Mouse (Mus musculus) ES-E14 (cell line): ENCODE measurements around the gene Olfr315. TPM values are rescaled to one million over a fixed set of nuclear protein-coding genes. Genes with fewer than 3 reads are reported as not detected.
"Not testable (repeated sequence)": the region's sequence is repeated elsewhere in the genome, so short reads cannot be mapped to it uniquely, and the experiment has no call there.

Experiments used
- DNase-seq: peaks from one replicate; pipeline ENCODE4 v3.0.0-alpha.2; 2013; ENCODE audit warnings: low read depth, low spot score
- H3K27ac ChIP-seq: 2 replicates; pipeline ENCODE4 v1.5.1; 2012; ENCODE audit warnings: low read depth, mild to moderate bottlenecking, low read length, moderate library complexity, mixed read lengths; ENCODE audit not compliant: poor library complexity, insufficient read depth, severe bottlenecking
- H3K36me3 ChIP-seq: 2 replicates; pipeline ENCODE4 v1.6.1; 2012; ENCODE audit warnings: mild to moderate bottlenecking, low read length, moderate library complexity, mixed read lengths; ENCODE audit not compliant: control insufficient read depth, poor library complexity, insufficient read depth, severe bottlenecking
- H3K4me1 ChIP-seq, 2 experiments: fragments of 150-350 bp in 1 of 2; sonication (generic) in 1 of 2; 2 replicates each; pipeline ENCODE4 v1.6.1; 2012; ENCODE audit warnings: low read length in 2 of 2, mild to moderate bottlenecking in 1 of 2, mixed read lengths in 1 of 2; ENCODE audit not compliant: control insufficient read depth in 2 of 2, insufficient read depth in 2 of 2, poor library complexity in 1 of 2
- H3K4me3 ChIP-seq, 2 experiments: fragments of 150-350 bp in 1 of 2; sonication (generic) in 1 of 2; 2 replicates each; pipeline ENCODE4 v1.5.1; 2012; ENCODE audit warnings: low read length in 2 of 2, low read depth in 1 of 2, mild to moderate bottlenecking in 1 of 2, mixed read lengths in 1 of 2; ENCODE audit not compliant: insufficient read depth in 1 of 2, poor library complexity in 1 of 2, severe bottlenecking in 1 of 2
- H3K9ac ChIP-seq: 2 replicates; pipeline ENCODE4 v1.6.1; 2012; ENCODE audit warnings: low read depth, mild to moderate bottlenecking, low read length, mixed read lengths; ENCODE audit not compliant: poor library complexity, insufficient read depth, severe bottlenecking
- H3K9me3 ChIP-seq: fragments of 150-350 bp; sonication (generic); 2 replicates; pipeline ENCODE4 v1.6.1; 2012; ENCODE audit warnings: low read depth, mild to moderate bottlenecking, low read length; ENCODE audit not compliant: control insufficient read depth, insufficient read depth
- CHD2 ChIP-seq: IDR thresholded peaks from 2 replicates; pipeline ENCODE4 v1.6.1; 2014; ENCODE audit warnings: mild to moderate bottlenecking, low read depth, low read length, inconsistent platforms
- HCFC1 ChIP-seq: IDR thresholded peaks from 2 replicates; pipeline ENCODE4 v1.6.1; 2012; ENCODE audit warnings: low read length, inconsistent platforms, borderline replicate concordance; ENCODE audit not compliant: insufficient read depth
- MAFK ChIP-seq: IDR thresholded peaks from 2 replicates; pipeline ENCODE4 v1.6.1; 2014; ENCODE audit warnings: mild to moderate bottlenecking, low read depth, low read length, inconsistent platforms; ENCODE audit not compliant: insufficient read depth
- ZC3H11A ChIP-seq: IDR thresholded peaks from 2 replicates; pipeline ENCODE4 v1.6.1; 2012; ENCODE audit warnings: low read depth, mild to moderate bottlenecking, inconsistent platforms, low read length, borderline replicate concordance
- ZNF384 ChIP-seq: IDR thresholded peaks from 2 replicates; pipeline ENCODE4 v1.6.1; 2012; ENCODE audit warnings: low read depth, low read length, inconsistent platforms
- in situ Hi-C, 2 experiments: fragments of 600-800 bp; cut with MboI; formaldehyde crosslinking; loops; one replicate each; pipeline ENCODE4 v1.15.1; 2025; ENCODE audit warnings: low sequenced_read_pairs in 2 of 2, inconsistent platforms in 1 of 2; ENCODE audit not compliant: unreplicated experiment in 2 of 2
- total RNA-seq: library from RNA; depleted of rRNA; stranded (reverse); fragments of 300-350 nt; gene quantifications from 2 replicates; pipeline ENCODE4 v1.2.3, GENCODE M21; 2012

Gene Olfr315
- total RNA-seq, 1 experiment: not detected

GRCm38 (mm10) chr11:58803871-58804270, 30.9 kb downstream of the Olfr315 start:
- Histone ChIP-seq H3K27ac (no peak overlapping the region), H3K9me3 (no peaks in the 10 kb centered on the region), H3K4me3 (no peak overlapping the region), H3K36me3 (no peaks in the 10 kb centered on the region), H3K9ac (no peak overlapping the region), H3K4me1 (peaks cover 0 to 5% of the 10 kb centered on the region in 2 experiments; a peak in 1 of 4 replicates)
- in situ Hi-C loops: no loop called here
- DNase-seq: no peak
- TF ChIP-seq CHD2: no peak

GRCm38 (mm10) chr11:58804393-58804792, 31.4 kb downstream of the Olfr315 start:
- TF ChIP-seq ZC3H11A: no peak
- no peaks in the 10 kb centered on the region for H3K9me3 ChIP-seq
- H3K4me1 ChIP-seq: peaks cover 0 to 5% of the 10 kb centered on the region in 2 experiments; a peak in 1 of 4 replicates
- H3K9ac ChIP-seq: no peak overlapping the region
- no peak overlapping the region for H3K27ac ChIP-seq
- H3K36me3 ChIP-seq: no peaks in the 10 kb centered on the region
- no peak for DNase-seq
- no peak overlapping the region for H3K4me3 ChIP-seq
- in situ Hi-C loops: no loop called here

- Histone ChIP-seq H3K4me3 (no peak overlapping the region), H3K36me3 (no peaks in the 10 kb centered on the region), H3K4me1 (no peaks in the 10 kb centered on the region), H3K27ac (no peak overlapping the region), H3K9ac (no peak overlapping the region), H3K9me3 (no peaks in the 10 kb centered on the region)
- peak; percentile 21 for DNase-seq
- in situ Hi-C loops: no loop called here
- peak; percentile 60 for TF ChIP-seq ZC3H11A
- TF ChIP-seq ZNF384: no peak
- no peak for TF ChIP-seq MAFK
- no peak for TF ChIP-seq HCFC1
- TF ChIP-seq CHD2: no peak
These were observed 39.0 kb downstream of the Olfr315 start for GRCm38 (mm10) chr11:58812001-58812400.

- H3K4me3 ChIP-seq, H3K27ac ChIP-seq, H3K36me3 ChIP-seq, DNase-seq, H3K4me1 ChIP-seq, H3K9ac ChIP-seq, H3K9me3 ChIP-seq, in situ Hi-C loops: not testable (repeated sequence)
These were observed 41.7 kb downstream of the Olfr315 start, which contains the start of gene Olfr313 for GRCm38 (mm10) chr11:58814700-58815099. Gene Olfr313 (plus strand): TSS chr11:58815000.

GRCm38 (mm10) chr11:58815676-58816075, 42.7 kb downstream of the Olfr315 start:
- H3K36me3 ChIP-seq: no peaks in the 10 kb centered on the region
- no peak overlapping the region for H3K9ac ChIP-seq
- no peak overlapping the region for H3K27ac ChIP-seq
- in situ Hi-C loops: no loop called here
- DNase-seq: no peak
- TF ChIP-seq HCFC1 (no peak), MAFK (peak; percentile 81)
- H3K4me3 ChIP-seq: no peak overlapping the region
- no peaks in the 10 kb centered on the region for H3K4me1 ChIP-seq
- H3K9me3 ChIP-seq: no peaks in the 10 kb centered on the region

GRCm38 (mm10) chr11:58828937-58829336, 55.9 kb downstream of the Olfr315 start, which contains the start of gene Olfr312:
Gene Olfr312 (plus strand): TSS chr11:58829237.
- H3K9ac ChIP-seq, H3K4me1 ChIP-seq, DNase-seq, H3K4me3 ChIP-seq, in situ Hi-C loops, H3K27ac ChIP-seq, H3K9me3 ChIP-seq, H3K36me3 ChIP-seq: not testable (repeated sequence)
